Comparison of ENCODE assay signal across 30 mouse cellular contexts in genomic region chrX:82528640-82529351, GRCm38 (mm10).
DNase-seq lines count a peak whose midpoint lies in the region; ATAC-seq and TF ChIP-seq lines count a peak whose summit lies in the region.
"Had no signal": no experiment of that assay in that cellular context is flagged by ENCODE, and none has a peak within 500 bp of the region (broad histone marks: within the 10 kb centered on the region; RNA-seq: fewer than 3 reads in every experiment).

No protein-coding gene starts in this region.

- H3K9ac ChIP-seq in hindbrain, postnatal 0 days (replicated peaks; ENCODE audit: low read length), result no peak overlapping the region
- no peak overlapping the region for H3K9ac ChIP-seq in hindbrain, embryonic 14.5 days
- no peak overlapping the region for H3K9ac ChIP-seq in kidney, embryonic 16.5 days (replicated peaks; ENCODE audit: low read length)
- H3K9ac ChIP-seq: embryonic facial prominence, embryonic 13.5 days; forebrain, embryonic 12.5 days; forebrain, embryonic 15.5 days; heart, embryonic 12.5 days; heart, embryonic 15.5 days; hindbrain, embryonic 15.5 days had no signal

- TF ChIP-seq CTCF in hindbrain, postnatal 0 days (IDR thresholded peaks at IDR 0.05; ENCODE audit: low read depth), result no peak

- peak; percentile 1 to 2 for DNase-seq in cerebellum, postnatal 14 days
- DNase-seq in cerebellum, adult 9-10 months, result no peak
- peak; percentile 1 for DNase-seq in hindbrain, postnatal 0 days (ENCODE audit: low spot score)
- DNase-seq in hindbrain, embryonic 14.5 days (ENCODE audit: low spot score), result no peak
- no peak for DNase-seq in kidney, postnatal 25 days
- peak; percentile 5 for DNase-seq in brain, adult 2 months (ENCODE audit: low read depth, low spot score)
- DNase-seq in layer of hippocampus, adult 18-20 months (ENCODE audit: low spot score in 2 of 2), result no peak
- DNase-seq: adrenal gland, adult 2 months; adrenal gland, postnatal 14 days; B cell, adult 2 months; cerebellum, adult 11-12 months; cerebellum, adult 9-11 months; gastrocnemius, postnatal 25 days; heart, adult 18-20 months; heart, postnatal 10 days; heart, postnatal 36 days had no signal

- no peak for ATAC-seq in hindbrain, postnatal 0 days
- no peak for ATAC-seq in hindbrain, embryonic 14.5 days (ENCODE audit: low FRiP score)
- peak; percentile 63; the same call in 1 of the 2 replicates for ATAC-seq in kidney, embryonic 16.5 days (ENCODE audit: low FRiP score, low TSS enrichment)
- ATAC-seq: forebrain, embryonic 15.5 days; inflammation-experienced regulatory T-cells, adult 6 months; intestine, embryonic 16.5 days had no signal

- 45% methylated on average over 2 of the region's 2 CpGs for WGBS in hindbrain, postnatal 0 days
- WGBS in hindbrain, embryonic 14.5 days, result 51% methylated on average over 2 of the region's 2 CpGs
- WGBS in kidney, embryonic 16.5 days, result 44% methylated on average over 2 of the region's 2 CpGs

- no peaks in the 10 kb centered on the region for H3K9me3 ChIP-seq in hindbrain, postnatal 0 days (ENCODE audit: low read length)
- H3K9me3 ChIP-seq in hindbrain, embryonic 14.5 days (ENCODE audit: control insufficient read depth, low read length), result no peaks in the 10 kb centered on the region
- no peaks in the 10 kb centered on the region for H3K9me3 ChIP-seq in kidney, embryonic 16.5 days (ENCODE audit: low read length)
- H3K9me3 ChIP-seq: embryonic facial prominence, embryonic 10.5 days; embryonic facial prominence, embryonic 13.5 days; forebrain, embryonic 12.5 days; forebrain, embryonic 15.5 days; G1E; heart, embryonic 12.5 days; heart, embryonic 15.5 days; hindbrain, embryonic 10.5 days; hindbrain, embryonic 15.5 days had no signal

- no peaks in the 10 kb centered on the region for H3K27me3 ChIP-seq in hindbrain, postnatal 0 days (ENCODE audit: insufficient read depth, low read length)
- no peaks in the 10 kb centered on the region for H3K27me3 ChIP-seq in hindbrain, embryonic 14.5 days (ENCODE audit: control insufficient read depth, insufficient read depth, low read length)
- H3K27me3 ChIP-seq in kidney, embryonic 16.5 days (ENCODE audit: insufficient read depth, low read length), result no peaks in the 10 kb centered on the region
- H3K27me3 ChIP-seq: CH12.LX; embryonic facial prominence, embryonic 13.5 days; forebrain, embryonic 12.5 days; forebrain, embryonic 15.5 days; heart, embryonic 12.5 days; heart, embryonic 15.5 days; hindbrain, embryonic 15.5 days had no signal

- H3K4me3 ChIP-seq in hindbrain, postnatal 0 days (ENCODE audit: low read length), result no peak overlapping the region
- no peak overlapping the region for H3K4me3 ChIP-seq in hindbrain, embryonic 14.5 days (replicated peaks; ENCODE audit: low read length)
- no peak overlapping the region for H3K4me3 ChIP-seq in kidney, embryonic 16.5 days (ENCODE audit: low read length)
- H3K4me3 ChIP-seq: embryonic facial prominence, embryonic 10.5 days; embryonic facial prominence, embryonic 13.5 days; erythroblast, embryonic 14.5 days; forebrain, embryonic 12.5 days; forebrain, embryonic 15.5 days; heart, embryonic 12.5 days; heart, embryonic 15.5 days; hindbrain, embryonic 10.5 days; hindbrain, embryonic 15.5 days had no signal

- no peak overlapping the region for H3K4me2 ChIP-seq in hindbrain, postnatal 0 days (ENCODE audit: low read depth, low read length)
- H3K4me2 ChIP-seq in hindbrain, embryonic 14.5 days (replicated peaks), result no peak overlapping the region
- no peak overlapping the region; the same call in 1 of the 2 replicates for H3K4me2 ChIP-seq in kidney, embryonic 16.5 days (replicated peaks; ENCODE audit: low read depth, low read length)
- H3K4me2 ChIP-seq: embryonic facial prominence, embryonic 13.5 days; forebrain, embryonic 12.5 days; forebrain, embryonic 15.5 days; heart, embryonic 12.5 days; heart, embryonic 15.5 days; hindbrain, embryonic 15.5 days had no signal

- H3K27ac ChIP-seq in hindbrain, postnatal 0 days, result no peak overlapping the region
- no peak overlapping the region for H3K27ac ChIP-seq in hindbrain, embryonic 14.5 days
- H3K27ac ChIP-seq in kidney, embryonic 16.5 days (ENCODE audit: low read length), result no peak overlapping the region
- H3K27ac ChIP-seq: embryonic facial prominence, embryonic 10.5 days; embryonic facial prominence, embryonic 13.5 days; forebrain, embryonic 12.5 days; forebrain, embryonic 15.5 days; heart, embryonic 15.5 days; hindbrain, embryonic 10.5 days; hindbrain, embryonic 15.5 days had no signal

- H3K4me1 ChIP-seq in hindbrain, postnatal 0 days (ENCODE audit: insufficient read depth, low read length), result no peaks in the 10 kb centered on the region
- H3K4me1 ChIP-seq in hindbrain, embryonic 14.5 days (replicated peaks; ENCODE audit: control insufficient read depth, insufficient read depth, low read length), result no peaks in the 10 kb centered on the region
- H3K4me1 ChIP-seq in kidney, embryonic 16.5 days (ENCODE audit: insufficient read depth, low read length), result no peaks in the 10 kb centered on the region
- H3K4me1 ChIP-seq: embryonic facial prominence, embryonic 10.5 days; embryonic facial prominence, embryonic 13.5 days; forebrain, embryonic 12.5 days; forebrain, embryonic 15.5 days; heart, embryonic 12.5 days; heart, embryonic 15.5 days; hindbrain, embryonic 10.5 days; hindbrain, embryonic 15.5 days had no signal

- H3K36me3 ChIP-seq in hindbrain, postnatal 0 days (ENCODE audit: insufficient read depth, low read length), result no peaks in the 10 kb centered on the region
- no peaks in the 10 kb centered on the region for H3K36me3 ChIP-seq in hindbrain, embryonic 14.5 days (replicated peaks; ENCODE audit: control insufficient read depth, insufficient read depth)
- no peaks in the 10 kb centered on the region for H3K36me3 ChIP-seq in kidney, embryonic 16.5 days (ENCODE audit: insufficient read depth, low read length)
- H3K36me3 ChIP-seq: embryonic facial prominence, embryonic 10.5 days; embryonic facial prominence, embryonic 13.5 days; forebrain, embryonic 12.5 days; forebrain, embryonic 15.5 days; G1E; heart, embryonic 12.5 days; heart, embryonic 15.5 days; hindbrain, embryonic 10.5 days; hindbrain, embryonic 15.5 days had no signal

Comparison
In these comparisons a context has a peak if more than half of its experiments do, and no peak if none do; other contexts are left out.
1. DNase-seq: peak in cerebellum, postnatal 14 days (2 of 2), hindbrain, postnatal 0 days (single experiment) and brain, adult 2 months (single experiment); none in cerebellum, adult 9-10 months (single experiment), hindbrain, embryonic 14.5 days (single experiment), kidney, postnatal 25 days (0 of 2) and layer of hippocampus, adult 18-20 months (0 of 2).